Mouse (Mus musculus): ENCODE results near the gene Fam120a. TPM values are rescaled to one million over a fixed set of nuclear protein-coding genes. Genes with fewer than 3 reads are reported as not detected.
A peak's percentile ranks its signal among the peaks of the same experiment; 100 is the strongest.

The Fam120a gene
- polyA plus RNA-seq, 1 experiment: 60.7 TPM

DNA sequence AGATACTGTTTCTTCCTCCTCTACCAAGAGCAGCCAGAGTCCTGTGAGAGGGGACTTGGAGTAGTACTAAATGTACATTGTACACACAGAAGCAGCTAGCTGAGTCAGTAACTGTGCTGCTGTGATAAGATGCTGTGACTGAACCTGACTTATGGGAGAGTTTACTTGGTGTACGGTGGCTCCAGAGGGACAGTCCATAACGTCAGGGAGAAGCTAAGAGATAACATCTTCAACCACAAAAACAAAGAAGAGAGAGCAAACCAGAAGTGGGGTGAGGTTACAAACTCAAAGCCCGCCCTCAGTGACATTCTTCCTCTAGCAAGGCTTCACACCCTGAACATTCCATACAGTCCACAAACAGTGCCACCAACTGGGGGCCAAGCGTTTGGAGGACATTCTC lies 122.5 kb downstream of the Fam120a start:
- Histone ChIP-seq H3K36me3 (replicated peaks; ENCODE audit: low read length) (peaks cover 17% of the 10 kb centered on the region), H3K4me3 (replicated peaks) (peak overlapping the region; percentile 44), H3K4me1 (peaks cover 84% of the 10 kb centered on the region), H3K9me3 (no peaks in the 10 kb centered on the region), H3K27me3 (replicated peaks) (no peaks in the 10 kb centered on the region)
- TF ChIP-seq FLI1 (IDR thresholded peaks at IDR 0.05; ENCODE audit: low read length): no peak
- 0 out of 3 replicates have a peak, but pooled peaks have one; percentile 46 for TF ChIP-seq GATA1 (IDR thresholded peaks at IDR 0.05; ENCODE audit: borderline replicate concordance, low read length)

DNA sequence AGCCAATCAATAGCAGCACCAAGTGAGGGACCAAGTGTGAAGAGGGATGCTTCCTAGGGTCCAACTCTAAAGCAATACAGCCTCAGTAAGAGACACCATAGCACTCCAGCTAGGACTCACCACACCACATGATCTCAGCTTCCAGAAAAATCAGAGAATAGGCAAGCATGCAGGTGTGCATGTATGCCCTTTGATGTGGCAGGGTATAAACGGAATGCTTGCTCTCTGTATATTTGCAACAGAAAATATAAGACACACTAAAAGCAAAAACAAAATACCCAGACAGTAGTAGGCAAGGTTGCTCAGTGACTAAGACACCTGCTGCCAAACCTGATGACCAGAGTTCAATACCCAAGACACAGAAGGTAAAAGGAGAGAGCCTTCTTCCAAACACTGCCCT lies 124.3 kb downstream of the Fam120a start:
- Histone ChIP-seq H3K36me3 (replicated peaks; ENCODE audit: low read length) (peaks cover 11% of the 10 kb centered on the region), H3K9me3 (no peaks in the 10 kb centered on the region), H3K4me1 (peaks cover 87% of the 10 kb centered on the region), H3K4me3 (replicated peaks) (no peak overlapping the region), H3K27me3 (replicated peaks) (no peaks in the 10 kb centered on the region)
- no peak for TF ChIP-seq FLI1 (IDR thresholded peaks at IDR 0.05; ENCODE audit: low read length)
- TF ChIP-seq GATA1 (IDR thresholded peaks at IDR 0.05; ENCODE audit: borderline replicate concordance, low read length): no peak

DNA sequence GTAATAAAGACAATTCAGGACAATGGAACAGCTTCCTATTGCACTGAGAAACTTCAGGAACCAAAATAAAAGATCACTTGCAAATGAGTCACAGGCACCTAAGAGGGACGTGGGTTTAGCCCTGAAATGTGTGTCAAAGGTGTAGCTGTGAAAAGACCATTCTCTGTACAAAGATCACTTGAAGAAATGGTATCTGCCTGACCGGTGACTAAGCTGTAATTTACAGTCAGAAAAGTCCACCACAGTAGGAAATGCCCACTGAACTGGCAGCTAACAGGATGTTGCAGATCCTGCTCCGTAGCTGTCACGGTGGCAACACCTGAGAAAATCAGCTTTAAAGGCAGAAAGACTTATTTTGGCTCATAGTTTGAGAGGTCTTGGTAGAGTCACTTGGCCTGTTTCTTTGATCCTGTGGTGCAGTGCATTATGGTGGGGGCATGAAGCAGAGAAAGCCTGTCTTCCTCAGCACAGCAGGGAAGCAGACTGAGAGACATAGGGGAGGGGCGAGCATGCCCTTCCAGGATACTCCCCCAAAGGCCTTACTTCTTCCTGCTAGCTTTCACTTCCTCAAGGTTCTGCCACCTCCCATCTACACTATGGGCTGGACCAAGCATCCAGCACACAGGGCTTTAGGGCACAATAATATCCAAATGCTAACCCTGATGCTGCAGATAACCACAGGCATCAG lies 125.8 kb downstream of the Fam120a start:
- Histone ChIP-seq H3K27me3 (replicated peaks) (no peaks in the 10 kb centered on the region), H3K4me3 (replicated peaks) (peak overlapping the region; percentile 31), H3K4me1 (peaks cover 91% of the 10 kb centered on the region), H3K36me3 (replicated peaks; ENCODE audit: low read length) (peaks cover 7% of the 10 kb centered on the region), H3K9me3 (no peaks in the 10 kb centered on the region)
- no peak for TF ChIP-seq FLI1 (IDR thresholded peaks at IDR 0.05; ENCODE audit: low read length)

- Histone ChIP-seq H3K9me3 (no peaks in the 10 kb centered on the region), H3K4me1 (peaks cover 96% of the 10 kb centered on the region), H3K27me3 (replicated peaks) (no peaks in the 10 kb centered on the region), H3K36me3 (replicated peaks; ENCODE audit: low read length) (peaks cover 29% of the 10 kb centered on the region), H3K4me3 (replicated peaks) (no peak overlapping the region)
- TF ChIP-seq GATA1 (IDR thresholded peaks at IDR 0.05; ENCODE audit: borderline replicate concordance, low read length) (no peak), FLI1 (IDR thresholded peaks at IDR 0.05; ENCODE audit: low read length) (no peak)
Measured at GRCm38 (mm10) chr13:48838284-48838683, 129.5 kb downstream of the Fam120a start.

GRCm38 (mm10) chr13:48837537-48837936 lies 130.3 kb downstream of the Fam120a start:
- Histone ChIP-seq H3K4me3 (replicated peaks) (no peak overlapping the region), H3K27me3 (replicated peaks) (no peaks in the 10 kb centered on the region), H3K36me3 (replicated peaks; ENCODE audit: low read length) (peaks cover 36% of the 10 kb centered on the region), H3K9me3 (no peaks in the 10 kb centered on the region), H3K4me1 (peaks cover 96% of the 10 kb centered on the region)
- TF ChIP-seq GATA1 (IDR thresholded peaks at IDR 0.05; ENCODE audit: borderline replicate concordance, low read length) (no peak), FLI1 (IDR thresholded peaks at IDR 0.05; ENCODE audit: low read length) (no peak)

GRCm38 (mm10) chr13:48830528-48831250 lies 137.1 kb downstream of the Fam120a start:
- no peaks in the 10 kb centered on the region for H3K9me3 ChIP-seq
- H3K4me1 ChIP-seq: peaks cover 39% of the 10 kb centered on the region
- H3K4me3 ChIP-seq (replicated peaks): no peak overlapping the region
- no peak for TF ChIP-seq GATA1 (IDR thresholded peaks at IDR 0.05; ENCODE audit: borderline replicate concordance, low read length)
- TF ChIP-seq FLI1 (IDR thresholded peaks at IDR 0.05; ENCODE audit: low read length): no peak
- H3K27me3 ChIP-seq (replicated peaks): no peaks in the 10 kb centered on the region
- peaks cover 93% of the 10 kb centered on the region for H3K36me3 ChIP-seq (replicated peaks; ENCODE audit: low read length)

- TF ChIP-seq GATA1 (IDR thresholded peaks at IDR 0.05; ENCODE audit: borderline replicate concordance, low read length) (no peak), FLI1 (IDR thresholded peaks at IDR 0.05; ENCODE audit: low read length) (no peak)
- H3K36me3 ChIP-seq (replicated peaks; ENCODE audit: low read length): peaks cover 96% of the 10 kb centered on the region
Measured at GRCm38 (mm10) chr13:48829780-48830179, 138.0 kb downstream of the Fam120a start.

More at GRCm38 (mm10) chr13:48829780-48830179, 138.0 kb downstream of the Fam120a start:
- Histone ChIP-seq H3K4me1 (peaks cover 30% of the 10 kb centered on the region), H3K9me3 (no peaks in the 10 kb centered on the region), H3K27me3 (replicated peaks) (no peaks in the 10 kb centered on the region), H3K4me3 (replicated peaks) (no peak overlapping the region)

Other genes starting within 250 kb of the Fam120a start
- gene Phf2, start 96.9 kb downstream of the Fam120a start, polyA plus RNA-seq (2012; ENCODE audit: insufficient read depth, low replicate concordance): 18.7 and 24.5 TPM in 2 replicates
- gene Wnk2, start 180.0 kb upstream of the Fam120a start, polyA plus RNA-seq (2012; ENCODE audit: insufficient read depth, low replicate concordance): 0.02 and 0.35 TPM in 2 replicates
- gene Ninj1, start 219.5 kb upstream of the Fam120a start, polyA plus RNA-seq (2012; ENCODE audit: insufficient read depth, low replicate concordance): 422 and 866 TPM in 2 replicates
- gene Card19, start 248.0 kb upstream of the Fam120a start, polyA plus RNA-seq (2012; ENCODE audit: insufficient read depth, low replicate concordance): 534 and 845 TPM in 2 replicates

Measured in megakaryocyte, embryonic 14.5 days (primary cell).